Mouse (Mus musculus) Patski (cell line): ENCODE measurements around the gene Rpl26. TPM values are rescaled to one million over a fixed set of nuclear protein-coding genes. Genes with fewer than 3 reads are reported as not detected.

Source experiments
- ATAC-seq: fragments of 100-300 bp; one replicate; pipeline ENCODE4 v1.8.0; 2021
- CTCF ChIA-PET: fragments of 350-600 bp; sonication (Branson Sonifier 250); formaldehyde crosslinking; loops from one replicate; lab custom pipeline; 2022; ENCODE audit warnings: inconsistent platforms; lab: Charles Lee
- POLR2A ChIA-PET: fragments of 350-600 bp; sonication (Branson Sonifier 250); formaldehyde crosslinking; loops from one replicate; lab custom pipeline; 2022; ENCODE audit warnings: antibody characterized with exemption, inconsistent platforms; lab: Charles Lee
- DNase-seq: peaks from one replicate; pipeline ENCODE4 v3.0.0-alpha.2; 2011; ENCODE audit warnings: low read depth, low spot score
- H3K27me3 ChIP-seq: fragments of 371-371 bp; one replicate; pipeline ENCODE4 v1.5.1; 2021
- CTCF ChIP-seq: fragments of 100-300 bp; IDR thresholded peaks from one replicate; pipeline ENCODE4 v1.5.1; 2021
- in situ Hi-C: fragments of 300-500 bp; cut with MboI; formaldehyde crosslinking; loops from 3 replicates; pipeline ENCODE4 v1.11.1; 2018; ENCODE audit warnings: low pct_unique_long_range_greater_than_20kb, mixed read lengths
- polyA plus RNA-seq: library from polyadenylated mRNA; unstranded; gene quantifications from one replicate; pipeline ENCODE4 v1.2.3, GENCODE M21; 2021

Rpl26 gene
- polyA plus RNA-seq, 1 experiment from 2014 or later = 909 TPM

DNA sequence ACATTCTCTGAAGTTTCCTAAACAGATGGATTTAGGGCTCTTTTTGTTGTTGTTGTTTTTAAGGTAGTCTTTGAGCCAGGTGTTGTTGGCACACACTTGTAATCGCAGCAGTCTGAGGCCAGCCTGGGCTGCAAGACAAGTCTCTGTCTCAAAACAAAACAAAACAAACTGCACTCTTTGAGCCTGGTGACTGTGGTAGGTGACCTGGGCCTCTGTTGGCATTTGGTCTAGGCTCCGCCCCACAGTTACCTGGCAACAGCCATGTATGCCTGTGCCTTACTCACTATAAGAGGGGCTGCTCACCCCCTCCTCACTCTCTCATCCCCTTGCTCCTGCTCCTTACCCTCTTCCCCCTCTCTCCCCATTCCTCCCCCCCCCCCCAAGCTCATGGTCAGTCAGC is 39.1 kb upstream of the Rpl26 start:
- ATAC-seq (no peak), DNase-seq (no peak)
- TF ChIP-seq CTCF = no peak
- in situ Hi-C loops = no loop called here
- no peaks in the 10 kb centered on the region for H3K27me3 ChIP-seq
- ChIA-PET POLR2A (no interaction called here), CTCF (no interaction called here)

DNA sequence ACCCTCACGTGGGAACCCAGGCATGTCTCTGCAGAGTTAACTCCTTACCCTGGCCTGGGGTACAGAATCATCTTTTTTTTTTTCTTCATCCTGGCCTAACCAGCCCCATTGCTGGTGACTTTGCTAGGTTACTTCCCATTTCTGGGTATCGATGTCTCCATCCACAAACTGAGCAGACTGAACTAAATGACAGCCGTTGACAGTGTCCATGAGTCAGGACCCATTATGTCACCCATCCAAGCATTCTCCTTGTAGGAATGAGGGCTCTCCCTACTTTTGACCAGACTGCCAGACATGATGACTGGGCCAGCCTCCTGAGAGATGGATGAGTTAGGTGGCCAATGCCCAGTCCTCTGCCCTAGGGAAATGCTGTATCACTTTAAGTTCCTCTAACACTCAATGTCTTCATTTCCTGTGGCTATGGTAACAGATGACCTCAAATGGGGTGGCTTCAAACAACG is 37.7 kb upstream of the Rpl26 start:
- in situ Hi-C loops = no loop called here
- CTCF ChIA-PET = interaction anchor here (1.1 kb wide), 1 partner anchor 11 kb away, joined by 3 read pairs; no protein-coding TSS in a partner anchor
- TF ChIP-seq CTCF = no peak
- no peaks in the 10 kb centered on the region for H3K27me3 ChIP-seq
- DNase-seq = no peak
- POLR2A ChIA-PET = no interaction called here
- no peak for ATAC-seq

DNA sequence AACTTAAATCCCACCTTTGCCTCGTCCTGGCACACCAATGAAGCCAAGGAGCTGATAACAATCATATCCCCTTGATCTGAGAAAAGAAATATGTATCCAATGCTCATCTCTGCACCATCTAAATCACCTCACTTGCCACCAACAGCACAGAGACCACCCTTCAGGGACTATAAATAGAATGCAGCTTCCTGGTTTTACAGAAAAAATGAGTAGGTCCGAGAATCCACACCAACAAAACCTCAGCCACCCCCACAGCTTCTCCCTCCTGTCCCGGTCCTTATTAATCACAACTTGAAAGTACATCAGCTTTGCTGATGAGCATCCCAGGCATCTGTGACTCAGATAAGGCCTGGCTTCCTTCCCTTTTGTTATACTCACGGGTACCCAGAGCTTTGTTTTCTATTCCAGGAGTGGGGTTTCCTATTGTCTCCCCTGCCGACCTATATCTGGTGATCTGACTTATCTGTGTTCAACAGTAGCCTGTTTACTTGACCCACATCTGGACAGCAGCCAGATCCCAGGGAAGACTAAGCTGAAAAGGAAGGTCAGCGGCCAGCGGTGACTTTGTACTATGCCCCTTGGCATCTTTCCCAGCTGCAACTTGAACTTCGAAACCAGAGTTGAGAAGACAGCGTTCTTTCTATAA is 36.7 kb upstream of the Rpl26 start:
- ChIA-PET CTCF (interaction anchor here (1.0 to 2.4 kb wide), 3 partner anchors 10 to 22 kb away, joined by 3 to 8 read pairs (median 4); no protein-coding TSS in a partner anchor), POLR2A (interaction anchor here (0.6 to 1.5 kb wide), 3 partner anchors 10 to 13 kb away, joined by 3 to 7 read pairs (median 7); no protein-coding TSS in a partner anchor)
- H3K27me3 ChIP-seq = no peaks in the 10 kb centered on the region
- no peak for TF ChIP-seq CTCF
- no peak for DNase-seq
- no peak for ATAC-seq
- in situ Hi-C loops = no loop called here

DNA sequence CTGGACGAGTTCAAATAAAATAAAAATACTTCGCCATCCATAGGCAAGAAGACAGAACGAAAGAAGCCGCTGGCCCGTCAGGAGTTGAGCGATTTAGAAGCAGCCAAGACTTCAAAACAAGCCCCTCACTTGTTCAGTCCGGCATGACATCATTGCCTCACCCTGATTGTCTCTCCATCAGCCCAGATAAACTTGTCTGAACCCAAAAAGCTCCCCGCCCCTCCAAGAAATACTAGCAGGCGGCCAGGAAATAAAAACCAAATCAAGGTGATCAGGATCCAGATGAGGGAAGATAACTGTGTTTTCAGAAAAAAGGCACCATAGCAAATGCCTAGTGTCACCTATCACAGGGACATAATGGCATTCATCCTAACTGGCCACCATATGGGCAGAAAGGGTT is 30.1 kb upstream of the Rpl26 start:
- CTCF ChIA-PET = interaction anchor here (1.2 to 1.8 kb wide), 4 partner anchors 11 to 32 kb away, joined by 3 to 6 read pairs (median 4); no protein-coding TSS in a partner anchor
- POLR2A ChIA-PET = interaction anchor here (0.6 to 1.1 kb wide), 4 partner anchors 11 to 48 kb away, joined by 3 read pairs; no protein-coding TSS in a partner anchor
- in situ Hi-C loops = loop anchor here (10.0 kb wide), 1 partner anchor 296 kb away; no protein-coding TSS in a partner anchor
- H3K27me3 ChIP-seq = no peaks in the 10 kb centered on the region
- ATAC-seq = no peak
- no peak for DNase-seq
- no peak for TF ChIP-seq CTCF

DNA sequence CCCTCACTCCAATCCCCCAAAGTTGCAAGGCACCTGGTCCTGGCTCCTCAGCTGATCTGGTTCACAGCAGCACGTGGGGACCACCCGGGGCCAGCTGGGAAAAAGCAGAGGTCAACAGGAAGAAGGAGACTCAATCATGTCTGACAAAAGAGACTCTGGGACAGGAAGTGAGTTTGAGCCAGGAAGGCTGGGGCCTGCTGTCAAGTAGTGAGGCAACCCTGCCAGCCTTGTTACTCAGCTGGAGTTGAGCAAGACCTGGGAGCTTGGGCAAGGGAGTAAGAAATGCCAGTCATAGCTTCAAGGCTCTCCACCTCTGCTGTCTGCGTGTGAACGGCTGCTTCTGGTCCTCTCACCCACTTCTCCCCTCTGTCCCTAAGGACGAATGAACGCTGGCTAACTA is 29.6 kb upstream of the Rpl26 start, which contains the start of gene Ndel1:
Gene Ndel1 (minus strand): TSS at position 111 of the 400 bp plus-strand sequence.
- no peaks in the 10 kb centered on the region for H3K27me3 ChIP-seq
- CTCF ChIA-PET = interaction anchor here (1.2 to 2.4 kb wide), 5 partner anchors 11 to 64 kb away, joined by 3 to 13 read pairs (median 5); no protein-coding TSS in a partner anchor
- no peak for DNase-seq
- no peak for TF ChIP-seq CTCF
- POLR2A ChIA-PET = interaction anchor here (0.6 to 1.6 kb wide), 3 partner anchors 11 to 43 kb away, joined by 3 to 7 read pairs (median 3); no protein-coding TSS in a partner anchor
- peak; percentile 65 for ATAC-seq
- in situ Hi-C loops = loop anchor here (10.0 kb wide), 1 partner anchor 297 kb away; no protein-coding TSS in a partner anchor

DNA sequence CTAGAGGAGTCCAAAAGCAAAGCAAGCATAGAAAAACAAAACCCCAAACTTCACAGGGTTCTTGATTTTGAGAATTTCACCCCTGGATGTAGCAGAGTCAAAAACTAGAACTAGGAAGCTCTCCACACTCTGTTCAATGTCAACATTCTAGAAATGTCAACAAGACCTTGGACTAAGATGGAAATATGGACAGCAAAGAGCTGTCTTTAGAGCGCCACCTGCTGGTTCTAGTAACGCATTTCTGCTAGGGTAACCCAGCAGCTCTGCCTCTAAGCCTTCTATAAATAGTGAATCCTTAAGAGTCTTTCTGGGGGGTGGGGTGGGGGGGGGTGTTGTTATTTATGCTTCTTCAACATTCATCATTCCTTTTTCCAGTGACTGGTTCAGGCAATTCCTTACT is 26.5 kb upstream of the Rpl26 start:
- H3K27me3 ChIP-seq = no peaks in the 10 kb centered on the region
- DNase-seq (no peak), ATAC-seq (no peak)
- ChIA-PET CTCF (interaction anchor here (0.6 to 2.0 kb wide), 18 partner anchors 10 to 67 kb away, joined by 3 to 22 read pairs (median 4); no protein-coding TSS in a partner anchor), POLR2A (interaction anchor here (1.1 to 1.2 kb wide), 2 partner anchors 21 to 61 kb away, joined by 3 to 4 read pairs; no protein-coding TSS in a partner anchor)
- in situ Hi-C loops = loop anchor here (5.0 to 10.0 kb wide), 2 partner anchors 43 to 300 kb away; no protein-coding TSS in a partner anchor
- TF ChIP-seq CTCF = peak; percentile 76

DNA sequence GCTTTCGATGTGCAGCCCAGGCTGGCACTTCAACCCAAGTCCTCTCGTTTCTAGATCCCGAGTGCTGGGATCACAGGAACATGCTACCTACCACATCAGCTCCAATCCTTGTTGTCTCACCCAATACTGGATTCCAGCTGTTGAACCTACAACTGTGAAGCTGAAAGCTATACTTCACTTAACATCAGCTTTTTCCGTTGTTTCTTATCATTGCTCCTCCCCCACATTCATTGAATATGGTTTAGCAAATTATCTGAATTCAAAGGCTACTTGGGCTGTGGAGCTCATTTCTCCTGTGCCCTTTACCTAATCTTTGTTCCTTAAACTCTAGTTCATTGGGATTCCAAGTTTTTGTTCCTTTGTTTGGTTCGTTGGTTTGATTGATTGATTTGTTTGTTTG is 22.6 kb upstream of the Rpl26 start:
- in situ Hi-C loops = loop anchor here (5.0 to 10.0 kb wide), 2 partner anchors 47 to 304 kb away; no protein-coding TSS in a partner anchor
- ChIA-PET POLR2A (no interaction called here), CTCF (no interaction called here)
- DNase-seq (no peak), ATAC-seq (no peak)
- TF ChIP-seq CTCF = no peak
- no peaks in the 10 kb centered on the region for H3K27me3 ChIP-seq

DNA sequence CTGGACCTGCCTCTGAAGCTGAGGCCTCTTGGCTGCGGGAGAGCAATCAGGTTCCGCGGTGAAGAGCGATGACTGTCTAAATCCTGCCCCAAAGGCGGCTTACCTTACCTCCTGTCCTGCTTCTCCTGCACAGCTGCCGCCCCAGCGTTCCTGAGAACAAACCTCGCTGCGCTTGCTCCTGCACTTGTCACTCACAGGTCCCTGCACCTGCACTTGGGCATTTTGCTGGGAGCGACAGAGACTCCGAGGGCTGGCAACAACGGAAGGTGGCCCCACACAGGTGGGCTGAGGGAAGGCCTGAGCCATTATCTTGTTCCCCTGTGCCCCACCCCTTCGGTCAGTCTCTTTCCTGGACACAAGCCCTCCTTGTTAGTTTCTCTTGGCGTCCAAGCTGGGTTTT is 19.3 kb upstream of the Rpl26 start:
- no peak for TF ChIP-seq CTCF
- ATAC-seq = no peak
- POLR2A ChIA-PET = no interaction called here
- in situ Hi-C loops = no loop called here
- peaks cover 4% of the 10 kb centered on the region for H3K27me3 ChIP-seq
- CTCF ChIA-PET = interaction anchor here (2.0 kb wide), 1 partner anchor 10 kb away, joined by 4 read pairs; no protein-coding TSS in a partner anchor
- no peak for DNase-seq

DNA sequence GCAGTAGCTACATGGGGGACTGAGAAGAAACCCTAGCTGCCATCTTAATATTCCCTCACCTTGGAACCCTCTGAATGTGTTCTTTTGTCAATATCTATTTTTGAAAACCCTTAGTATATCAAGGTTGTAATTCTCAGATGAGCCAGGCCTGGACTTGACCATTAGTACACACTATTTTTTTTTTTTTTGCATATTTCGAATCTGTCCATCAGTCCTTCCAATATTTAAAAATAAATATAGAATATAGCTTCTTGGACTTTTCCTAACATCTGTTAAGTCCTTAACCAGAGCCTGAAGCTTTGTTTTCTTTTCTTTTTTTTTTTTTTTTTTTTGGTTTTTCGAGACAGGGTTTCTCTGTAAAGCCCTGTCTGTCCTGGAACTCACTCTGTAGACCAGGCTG is 17.5 kb upstream of the Rpl26 start:
- peaks cover 8% of the 10 kb centered on the region for H3K27me3 ChIP-seq
- POLR2A ChIA-PET = interaction anchor here (0.6 kb wide), 1 partner anchor 383 kb away, joined by 3 read pairs; no protein-coding TSS in a partner anchor
- in situ Hi-C loops = no loop called here
- TF ChIP-seq CTCF = no peak
- DNase-seq = no peak
- CTCF ChIA-PET = interaction anchor here (1.3 to 2.0 kb wide), 2 partner anchors 9 kb away, joined by 4 read pairs; no protein-coding TSS in a partner anchor
- ATAC-seq = no peak

DNA sequence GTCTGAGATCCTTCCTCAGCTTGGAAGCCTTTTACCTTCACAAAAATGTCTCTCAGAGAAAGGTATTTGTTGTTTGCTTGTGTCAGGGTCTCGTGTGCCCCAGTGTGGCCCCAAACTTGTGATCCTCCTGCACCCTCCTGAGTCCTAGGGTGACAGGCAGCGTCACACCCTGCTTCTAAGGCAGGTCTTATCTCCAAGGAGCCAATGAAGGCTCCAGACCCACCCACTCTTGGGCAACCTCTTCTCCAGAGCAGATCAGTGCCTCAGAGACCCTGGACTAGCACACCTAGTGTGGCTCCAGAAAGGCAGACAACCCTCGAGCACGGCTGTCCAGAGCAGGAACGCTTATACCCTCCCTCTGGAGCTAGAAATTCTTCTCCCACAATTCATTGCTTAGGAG is 17.0 kb upstream of the Rpl26 start:
- in situ Hi-C loops = no loop called here
- DNase-seq (no peak), ATAC-seq (no peak)
- no peak for TF ChIP-seq CTCF
- POLR2A ChIA-PET = no interaction called here
- peaks cover 8% of the 10 kb centered on the region for H3K27me3 ChIP-seq
- CTCF ChIA-PET = interaction anchor here (1.3 kb wide), 1 partner anchor 9 kb away, joined by 4 read pairs; no protein-coding TSS in a partner anchor
